Mouse (Mus musculus) spleen, adult 2 months (tissue): ENCODE measurements around the gene Hmox1.

Experiments used
- CTCF ChIP-seq: fragments of 200-500 bp; IDR thresholded peaks from 2 replicates; pipeline ENCODE4 v1.5.1; 2011; ENCODE audit warnings: mild to moderate bottlenecking, inconsistent platforms; ENCODE audit not compliant: insufficient read depth, insufficient read length, insufficient replicate concordance; ENCODE audit errors: extremely low read depth
- POLR2A ChIP-seq: fragments of 200-500 bp; IDR thresholded peaks from 2 replicates; pipeline ENCODE4 v1.6.1; 2011; ENCODE audit warnings: low read depth, low read length, inconsistent platforms

DNA sequence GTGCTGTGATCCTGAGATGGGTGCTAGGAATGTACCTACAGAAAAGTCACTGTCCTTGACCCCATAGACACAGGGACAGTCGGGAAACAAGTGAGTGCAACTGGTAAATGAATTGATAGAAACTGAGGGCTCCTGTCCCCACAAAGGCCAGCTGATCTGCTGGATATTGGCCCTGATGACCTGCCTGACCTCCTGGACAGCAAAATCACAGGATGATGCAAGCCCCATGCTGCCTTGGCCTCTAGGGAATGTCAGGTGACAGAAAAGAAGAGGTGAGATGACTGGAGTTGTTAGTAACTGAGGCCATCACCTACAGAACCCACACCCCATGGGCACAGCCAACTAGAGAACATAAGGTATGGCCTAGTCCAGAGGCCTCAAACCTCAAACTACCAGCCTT, 15.2 kb upstream of the Hmox1 start:
- TF ChIP-seq POLR2A = no peak
- TF ChIP-seq CTCF = no peak
